Mouse (Mus musculus): ENCODE results near the gene Rad54l. TPM values are rescaled to one million over a fixed set of nuclear protein-coding genes. Genes with fewer than 3 reads are reported as not detected.

The Rad54l gene
- total and polyA plus RNA-seq, 2 experiments from 2014 or later, result 2.5 to 3.0 TPM

DNA sequence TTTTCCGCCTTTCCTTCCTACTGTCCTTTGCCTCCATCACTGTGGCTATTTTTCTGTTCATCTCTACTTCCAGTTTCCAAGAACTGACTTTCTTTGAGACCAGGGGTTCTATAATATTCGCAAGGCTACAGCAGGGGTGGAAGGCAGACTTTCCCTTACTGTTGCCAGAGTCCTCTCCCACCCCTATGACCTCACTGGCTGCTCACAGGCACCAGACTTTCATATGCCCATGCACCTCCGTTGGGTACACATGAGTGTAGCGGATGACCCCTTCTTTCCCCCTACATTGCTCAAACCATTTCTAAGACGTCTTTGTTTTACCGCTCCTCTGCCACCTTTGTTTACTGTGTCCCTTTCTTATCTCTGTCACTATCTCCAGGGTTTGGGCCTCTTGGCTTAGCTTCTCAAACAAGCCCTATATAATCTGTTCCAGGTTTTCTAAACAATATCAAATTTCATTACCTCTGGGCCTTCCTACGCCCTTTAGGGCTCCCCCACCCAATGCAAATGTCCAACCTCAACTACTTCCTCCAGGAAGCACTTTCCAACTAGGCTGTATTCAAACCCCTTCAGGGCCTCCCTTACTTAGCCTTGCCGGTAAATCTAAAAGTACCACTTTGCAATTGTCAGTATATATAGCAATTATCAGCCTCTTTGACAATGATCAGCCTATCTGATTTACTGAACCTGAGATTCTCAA, 42.4 kb upstream of the Rad54l start:
- no peaks in the 10 kb centered on the region for H3K4me1 ChIP-seq (ENCODE audit: insufficient read depth, low read length)
- H3K4me3 ChIP-seq (ENCODE audit: low read depth, low read length), result no peak overlapping the region
- H3K4me2 ChIP-seq (ENCODE audit: low read depth, low read length, poor library complexity, severe bottlenecking), result no peak overlapping the region
- ATAC-seq (ENCODE audit: low FRiP score) (no peak), DNase-seq (ENCODE audit: low spot score) (no peak)
- no peaks in the 10 kb centered on the region for H3K27me3 ChIP-seq (ENCODE audit: insufficient read depth, low read length)
- no peak overlapping the region for H3K27ac ChIP-seq (ENCODE audit: low read depth, low read length)
- H3K36me3 ChIP-seq (ENCODE audit: insufficient read depth, low read length), result no peaks in the 10 kb centered on the region
- no peak overlapping the region for H3K9ac ChIP-seq (replicated peaks; ENCODE audit: low read length, poor library complexity, severe bottlenecking)
- TF ChIP-seq CTCF (IDR thresholded peaks at IDR 0.05), result no peak
- H3K9me3 ChIP-seq (ENCODE audit: low read length), result no peaks in the 10 kb centered on the region
- 76% methylated on average over 8 of the region's 8 CpGs for WGBS

DNA sequence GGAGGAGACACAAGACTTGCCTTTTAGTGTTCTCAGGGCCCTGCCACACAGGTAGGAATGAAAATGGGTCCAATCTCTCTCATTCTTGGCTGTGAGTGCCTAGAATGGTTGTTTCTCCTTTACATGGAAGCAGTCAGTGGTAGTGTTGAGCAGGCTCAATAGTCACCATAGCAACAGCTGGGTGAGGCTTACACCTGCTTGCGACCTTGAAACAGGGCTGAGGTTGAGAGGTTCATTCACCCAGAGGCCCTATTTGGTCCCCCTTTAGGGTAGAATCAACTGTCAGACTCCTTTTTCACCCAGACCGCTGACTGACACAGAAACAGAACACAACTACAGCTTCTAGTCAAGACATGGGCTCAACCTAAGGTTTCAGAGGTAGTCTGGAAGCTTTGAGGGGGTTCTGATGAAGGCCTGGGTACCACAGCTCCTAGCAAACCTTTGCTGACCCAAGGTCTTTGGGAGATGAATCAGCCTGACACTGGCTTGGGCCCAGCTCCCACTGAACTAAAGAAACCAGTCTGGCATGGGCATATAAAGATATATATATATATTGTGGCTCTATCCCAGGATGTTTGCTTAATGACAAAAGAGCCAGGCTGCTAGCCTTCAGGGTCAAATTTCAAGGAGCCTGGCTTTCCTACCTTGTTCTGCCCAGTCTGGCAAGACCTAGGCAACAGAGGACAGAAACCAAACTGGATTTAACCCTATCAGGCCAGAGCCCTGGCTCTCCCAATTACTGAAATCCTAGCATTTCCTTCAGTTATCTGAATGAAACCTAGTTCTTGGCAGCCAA, 41.5 kb upstream of the Rad54l start:
- no peak for DNase-seq (ENCODE audit: low spot score)
- no peak for TF ChIP-seq CTCF (IDR thresholded peaks at IDR 0.05)
- WGBS, result 84% methylated on average over 2 of the region's 2 CpGs
- Histone ChIP-seq H3K27ac (ENCODE audit: low read depth, low read length) (no peak overlapping the region), H3K9me3 (ENCODE audit: low read length) (no peaks in the 10 kb centered on the region), H3K4me3 (ENCODE audit: low read depth, low read length) (no peak overlapping the region), H3K4me2 (ENCODE audit: low read depth, low read length, poor library complexity, severe bottlenecking) (no peak overlapping the region), H3K9ac (replicated peaks; ENCODE audit: low read length, poor library complexity, severe bottlenecking) (no peak overlapping the region), H3K36me3 (ENCODE audit: insufficient read depth, low read length) (no peaks in the 10 kb centered on the region), H3K27me3 (ENCODE audit: insufficient read depth, low read length) (no peaks in the 10 kb centered on the region), H3K4me1 (ENCODE audit: insufficient read depth, low read length) (no peaks in the 10 kb centered on the region)
- no peak for ATAC-seq (ENCODE audit: low FRiP score)

DNA sequence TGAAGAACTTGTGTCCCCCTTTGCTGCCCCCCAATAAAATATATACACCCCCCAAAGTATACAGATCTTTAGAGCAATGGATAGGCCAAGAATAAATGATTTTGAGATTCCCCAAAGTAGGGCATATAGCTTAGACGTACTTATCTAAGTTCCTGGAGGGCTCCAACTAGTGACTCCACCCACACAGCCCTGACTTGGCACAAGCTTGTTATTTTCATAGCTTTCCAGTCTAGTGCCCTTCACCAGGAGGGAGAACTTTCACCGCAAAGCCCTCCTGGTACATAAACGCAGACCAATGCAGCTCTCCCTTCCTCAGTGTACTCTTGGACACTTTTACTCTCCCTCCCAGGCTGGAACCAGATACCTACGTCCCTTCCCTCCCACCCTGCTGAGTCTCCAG, 38.7 kb upstream of the Rad54l start:
- no peaks in the 10 kb centered on the region for H3K27me3 ChIP-seq (ENCODE audit: insufficient read depth, low read length)
- H3K9ac ChIP-seq (replicated peaks; ENCODE audit: low read length, poor library complexity, severe bottlenecking), result no peak overlapping the region
- no peaks in the 10 kb centered on the region for H3K4me1 ChIP-seq (ENCODE audit: insufficient read depth, low read length)
- peaks cover 19% of the 10 kb centered on the region for H3K36me3 ChIP-seq (ENCODE audit: insufficient read depth, low read length)
- H3K4me2 ChIP-seq (ENCODE audit: low read depth, low read length, poor library complexity, severe bottlenecking), result no peak overlapping the region
- no peak for TF ChIP-seq CTCF (IDR thresholded peaks at IDR 0.05)
- no peak overlapping the region for H3K4me3 ChIP-seq (ENCODE audit: low read depth, low read length)
- no peaks in the 10 kb centered on the region for H3K9me3 ChIP-seq (ENCODE audit: low read length)
- no peak for ATAC-seq (ENCODE audit: low FRiP score)
- no peak for DNase-seq (ENCODE audit: low spot score)
- WGBS, result 81% methylated on average over 4 of the region's 4 CpGs
- H3K27ac ChIP-seq (ENCODE audit: low read depth, low read length), result no peak overlapping the region

DNA sequence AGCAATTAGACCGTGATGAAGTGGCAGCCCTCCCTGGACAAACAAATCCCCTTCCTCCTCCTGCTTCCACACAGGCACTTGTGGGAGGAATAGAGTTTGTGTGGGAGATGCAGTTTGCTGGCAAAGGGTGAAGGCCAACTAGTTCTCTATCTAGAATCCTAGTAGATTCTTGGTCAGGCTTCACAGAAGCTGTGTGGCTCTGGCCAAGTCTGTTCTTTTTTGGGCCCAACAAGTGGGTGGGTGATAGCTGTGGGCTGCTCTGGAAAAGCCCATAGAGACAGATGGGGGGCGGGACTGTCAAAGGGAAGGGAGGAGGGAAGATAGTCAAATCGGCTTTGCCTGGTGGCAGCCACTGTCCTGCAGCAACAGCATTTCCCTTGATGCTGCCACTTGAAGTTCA, 37.3 kb upstream of the Rad54l start:
- no peaks in the 10 kb centered on the region for H3K9me3 ChIP-seq (ENCODE audit: low read length)
- no peaks in the 10 kb centered on the region for H3K4me1 ChIP-seq (ENCODE audit: insufficient read depth, low read length)
- no peak overlapping the region for H3K9ac ChIP-seq (replicated peaks; ENCODE audit: low read length, poor library complexity, severe bottlenecking)
- TF ChIP-seq CTCF (IDR thresholded peaks at IDR 0.05), result no peak
- H3K36me3 ChIP-seq (ENCODE audit: insufficient read depth, low read length), result peaks cover 31% of the 10 kb centered on the region
- H3K4me2 ChIP-seq (ENCODE audit: low read depth, low read length, poor library complexity, severe bottlenecking), result no peak overlapping the region
- no peak overlapping the region for H3K4me3 ChIP-seq (ENCODE audit: low read depth, low read length)
- ATAC-seq (ENCODE audit: low FRiP score), result no peak
- H3K27me3 ChIP-seq (ENCODE audit: insufficient read depth, low read length), result no peaks in the 10 kb centered on the region
- 87% methylated on average over 3 of the region's 3 CpGs for WGBS
- no peak overlapping the region for H3K27ac ChIP-seq (ENCODE audit: low read depth, low read length)
- DNase-seq (ENCODE audit: low spot score), result no peak

DNA sequence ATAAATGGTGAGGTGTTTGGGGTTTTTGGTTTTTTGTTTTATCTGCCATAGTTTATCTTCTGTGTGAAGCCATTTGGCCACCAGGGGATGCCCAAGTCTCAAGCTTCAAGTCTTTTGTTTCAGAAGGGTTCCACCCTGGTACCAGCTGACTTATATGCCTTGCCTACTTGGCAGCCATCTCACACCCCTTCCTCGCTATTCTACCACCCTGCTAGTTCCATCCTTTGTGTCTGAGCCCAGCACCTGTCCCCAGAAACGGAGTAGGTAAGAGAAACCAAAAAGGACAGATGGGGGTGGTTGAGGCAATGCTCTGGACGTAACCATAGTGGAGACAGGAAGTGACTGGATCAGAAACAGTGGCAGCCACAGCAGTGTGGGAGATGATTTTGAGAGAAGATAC, 36.4 kb upstream of the Rad54l start:
- Histone ChIP-seq H3K27ac (ENCODE audit: low read depth, low read length) (peak overlapping the region; percentile 44; the same call in 1 of the 2 replicates), H3K9me3 (ENCODE audit: low read length) (no peaks in the 10 kb centered on the region), H3K4me1 (ENCODE audit: insufficient read depth, low read length) (no peaks in the 10 kb centered on the region), H3K4me2 (ENCODE audit: low read depth, low read length, poor library complexity, severe bottlenecking) (no peak overlapping the region), H3K4me3 (ENCODE audit: low read depth, low read length) (no peak overlapping the region), H3K36me3 (ENCODE audit: insufficient read depth, low read length) (peaks cover 39% of the 10 kb centered on the region), H3K27me3 (ENCODE audit: insufficient read depth, low read length) (no peaks in the 10 kb centered on the region), H3K9ac (replicated peaks; ENCODE audit: low read length, poor library complexity, severe bottlenecking) (no peak overlapping the region)
- WGBS, result 61% methylated on average over 3 of the region's 3 CpGs
- ATAC-seq (ENCODE audit: low FRiP score) (peak; percentile 71; the same call in 1 of the 2 replicates), DNase-seq (ENCODE audit: low spot score) (peak; percentile 83)
- TF ChIP-seq CTCF (IDR thresholded peaks at IDR 0.05), result peak; percentile 78

DNA sequence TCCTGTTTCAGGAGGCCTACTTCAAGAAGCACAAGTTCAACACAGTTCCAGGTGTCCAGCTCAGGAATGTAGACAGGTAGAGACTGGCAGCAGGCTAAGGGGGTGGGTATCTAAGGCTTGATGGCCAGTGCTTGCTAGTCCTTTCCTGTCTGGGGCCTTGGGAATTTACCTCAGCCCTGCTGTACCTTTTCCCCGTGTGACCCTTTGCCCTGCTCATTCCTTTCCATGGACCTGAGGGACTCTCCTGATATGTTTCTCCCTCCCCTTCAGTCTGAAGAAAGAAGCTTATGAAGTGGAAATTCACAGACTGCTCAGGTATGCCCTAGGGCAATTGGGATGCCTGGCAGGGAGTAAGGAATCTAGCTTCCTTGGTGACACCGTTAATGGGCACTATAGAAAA, 34.4 kb upstream of the Rad54l start:
- H3K27ac ChIP-seq (ENCODE audit: low read depth, low read length), result no peak overlapping the region
- peaks cover 58% of the 10 kb centered on the region for H3K36me3 ChIP-seq (ENCODE audit: insufficient read depth, low read length)

More for the DNA sequence above, 34.4 kb upstream of the Rad54l start:
- Histone ChIP-seq H3K4me3 (ENCODE audit: low read depth, low read length) (no peak overlapping the region), H3K4me2 (ENCODE audit: low read depth, low read length, poor library complexity, severe bottlenecking) (no peak overlapping the region), H3K4me1 (ENCODE audit: insufficient read depth, low read length) (no peaks in the 10 kb centered on the region), H3K9ac (replicated peaks; ENCODE audit: low read length, poor library complexity, severe bottlenecking) (no peak overlapping the region), H3K9me3 (ENCODE audit: low read length) (no peaks in the 10 kb centered on the region), H3K27me3 (ENCODE audit: insufficient read depth, low read length) (no peaks in the 10 kb centered on the region)
- TF ChIP-seq CTCF (IDR thresholded peaks at IDR 0.05), result no peak
- WGBS, result 85% methylated on average over 2 of the region's 2 CpGs
- ATAC-seq (ENCODE audit: low FRiP score) (no peak), DNase-seq (ENCODE audit: low spot score) (no peak)
